Mouse (Mus musculus): Measurements from ENCODE around the gene Anxa4. TPM values are rescaled to one million over a fixed set of nuclear protein-coding genes. Genes with fewer than 3 reads are reported as not detected.

Gene Anxa4
- polyA plus RNA-seq, 1 experiment from 2014 or later, result 5.4 TPM

DNA sequence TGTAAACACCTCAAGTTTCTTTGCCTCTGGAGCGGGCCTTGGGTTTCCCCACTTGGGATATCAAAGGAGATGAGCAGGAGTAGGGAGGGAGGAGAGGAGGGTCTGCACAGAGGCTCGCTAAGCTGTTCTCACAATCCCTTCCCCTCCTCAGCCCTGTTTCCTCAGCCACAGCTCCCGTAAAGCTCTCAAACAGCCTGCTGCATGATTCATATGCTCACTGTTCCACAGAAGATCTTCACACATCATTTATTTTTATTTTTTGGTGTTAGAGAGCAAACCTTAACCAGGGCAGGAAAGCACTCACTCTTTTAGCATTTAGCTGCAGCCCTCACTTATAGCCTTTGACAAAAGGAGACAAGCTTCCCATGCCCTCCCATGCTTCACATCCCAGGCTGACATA lies 71.4 kb downstream of the Anxa4 start:
- H3K4me3 ChIP-seq (ENCODE audit: low read depth, low read length), result no peak overlapping the region
- H3K9me3 ChIP-seq (ENCODE audit: control insufficient read depth, low read length), result no peaks in the 10 kb centered on the region
- DNase-seq (ENCODE audit: low spot score, missing footprints) (no peak), ATAC-seq (ENCODE audit: low FRiP score) (no peak)
- H3K27me3 ChIP-seq (ENCODE audit: control insufficient read depth, insufficient read depth, low read length), result no peaks in the 10 kb centered on the region
- WGBS, result 68% methylated on average over 3 of the region's 3 CpGs
- H3K36me3 ChIP-seq (ENCODE audit: control insufficient read depth, insufficient read depth, low read length), result no peaks in the 10 kb centered on the region
- no peak overlapping the region for H3K27ac ChIP-seq (ENCODE audit: low read depth, low read length)
- no peak overlapping the region for H3K4me2 ChIP-seq
- no peak overlapping the region for H3K9ac ChIP-seq (ENCODE audit: low read length)
- no peaks in the 10 kb centered on the region for H3K4me1 ChIP-seq (ENCODE audit: control insufficient read depth, insufficient read depth, low read length)

DNA sequence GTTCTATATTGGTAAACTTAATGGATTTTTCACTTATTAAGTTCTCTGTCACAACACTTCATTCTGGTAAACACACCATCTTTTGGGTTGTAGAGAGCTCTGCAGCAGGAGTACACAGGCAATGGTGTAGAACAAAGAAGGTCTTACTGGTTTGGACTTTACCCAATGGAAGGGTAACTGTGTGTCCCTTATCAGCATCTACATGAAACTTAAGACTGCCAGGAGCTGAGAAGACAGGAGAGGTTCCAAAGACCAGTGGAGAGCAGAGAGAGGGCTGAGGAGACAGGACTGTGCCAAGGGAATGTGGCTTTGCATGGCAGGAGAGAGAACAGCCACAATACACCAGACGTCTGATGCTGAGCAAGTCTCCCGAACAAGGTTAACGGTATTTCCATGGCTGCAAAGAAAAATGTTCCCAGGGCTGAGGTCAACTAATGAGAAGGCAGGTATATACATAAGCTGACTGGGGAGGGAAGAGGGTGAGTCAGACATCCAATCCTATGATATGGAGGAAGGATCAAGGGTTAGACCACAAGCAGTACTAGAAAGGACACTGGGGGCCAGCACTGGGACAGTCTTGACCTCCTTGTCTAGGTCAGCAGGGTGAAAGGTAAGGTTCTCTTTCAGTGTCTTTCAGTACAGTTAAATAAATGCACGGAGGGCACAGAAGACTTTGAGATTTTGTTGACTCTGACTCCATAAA lies 85.2 kb downstream of the Anxa4 start:
- DNase-seq (ENCODE audit: low spot score, missing footprints) (no peak), ATAC-seq (ENCODE audit: low FRiP score) (no peak)
- Histone ChIP-seq H3K4me1 (ENCODE audit: control insufficient read depth, insufficient read depth, low read length) (no peaks in the 10 kb centered on the region), H3K9ac (ENCODE audit: low read length) (no peak overlapping the region), H3K27ac (ENCODE audit: low read depth, low read length) (no peak overlapping the region), H3K4me3 (ENCODE audit: low read depth, low read length) (no peak overlapping the region), H3K36me3 (ENCODE audit: control insufficient read depth, insufficient read depth, low read length) (0 out of 2 replicates have a peak, but pooled peaks cover 3% of the 10 kb centered on the region), H3K27me3 (ENCODE audit: control insufficient read depth, insufficient read depth, low read length) (no peaks in the 10 kb centered on the region), H3K9me3 (ENCODE audit: control insufficient read depth, low read length) (no peaks in the 10 kb centered on the region), H3K4me2 (no peak overlapping the region)
- 81% methylated on average over 4 of the region's 4 CpGs for WGBS

DNA sequence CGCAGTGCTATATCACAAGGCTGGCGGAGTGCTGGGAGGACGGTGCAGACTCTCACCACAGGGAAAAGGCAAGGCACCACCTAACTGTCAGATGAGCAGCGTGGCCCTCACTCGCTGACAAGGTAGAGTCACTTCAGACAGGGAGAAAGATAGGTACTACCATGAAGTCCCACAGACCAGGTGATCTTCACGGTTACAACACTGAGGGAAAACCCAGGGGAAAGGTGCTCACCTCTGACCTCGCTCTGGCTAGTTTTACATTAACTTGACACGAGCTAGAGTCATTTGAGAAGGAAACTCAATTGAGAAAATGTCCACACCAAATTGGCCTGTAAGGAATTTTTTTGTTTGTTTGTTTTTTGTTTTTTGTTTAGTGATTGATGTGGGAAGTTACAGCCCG lies 90.8 kb downstream of the Anxa4 start:
- Histone ChIP-seq H3K27me3 (ENCODE audit: control insufficient read depth, insufficient read depth, low read length) (no peaks in the 10 kb centered on the region), H3K9me3 (ENCODE audit: control insufficient read depth, low read length) (no peaks in the 10 kb centered on the region), H3K4me3 (ENCODE audit: low read depth, low read length) (no peak overlapping the region), H3K9ac (ENCODE audit: low read length) (no peak overlapping the region), H3K27ac (ENCODE audit: low read depth, low read length) (no peak overlapping the region), H3K4me2 (no peak overlapping the region), H3K4me1 (ENCODE audit: control insufficient read depth, insufficient read depth, low read length) (no peaks in the 10 kb centered on the region), H3K36me3 (ENCODE audit: control insufficient read depth, insufficient read depth, low read length) (peaks cover 5% of the 10 kb centered on the region; the same call in 1 of the 2 replicates)
- DNase-seq (ENCODE audit: low spot score, missing footprints), result no peak
- WGBS, result 92% methylated on average over 9 of the region's 9 CpGs
- no peak for ATAC-seq (ENCODE audit: low FRiP score)

DNA sequence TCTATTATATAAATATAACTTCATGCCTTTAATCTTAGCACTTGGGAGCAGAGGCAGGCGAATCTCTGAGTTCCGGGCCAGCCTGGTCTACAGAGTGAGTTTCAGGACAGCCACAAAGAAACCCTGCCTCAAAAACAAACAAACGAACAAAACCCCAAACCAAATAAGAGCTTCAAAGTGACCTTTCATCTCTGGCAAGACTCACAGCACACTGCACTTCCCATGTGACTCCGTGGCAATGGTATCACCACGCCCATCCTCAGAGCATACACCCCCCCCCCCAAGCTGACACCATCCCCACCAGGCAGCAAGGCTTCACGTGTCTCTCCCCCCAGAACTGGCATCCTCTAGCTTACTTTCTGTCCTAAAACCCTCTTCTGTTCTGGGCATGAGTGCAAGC lies 95.5 kb downstream of the Anxa4 start:
- H3K4me1 ChIP-seq (ENCODE audit: control insufficient read depth, insufficient read depth, low read length), result no peaks in the 10 kb centered on the region
- no peak overlapping the region for H3K4me3 ChIP-seq (ENCODE audit: low read depth, low read length)
- no peaks in the 10 kb centered on the region for H3K9me3 ChIP-seq (ENCODE audit: control insufficient read depth, low read length)
- DNase-seq (ENCODE audit: low spot score, missing footprints) (no peak), ATAC-seq (ENCODE audit: low FRiP score) (no peak)
- no peaks in the 10 kb centered on the region for H3K27me3 ChIP-seq (ENCODE audit: control insufficient read depth, insufficient read depth, low read length)
- H3K36me3 ChIP-seq (ENCODE audit: control insufficient read depth, insufficient read depth, low read length), result peaks cover 2% of the 10 kb centered on the region; the same call in 1 of the 2 replicates
- H3K9ac ChIP-seq (ENCODE audit: low read length), result no peak overlapping the region
- WGBS, result 92% methylated on average over 6 of the region's 6 CpGs
- no peak overlapping the region for H3K4me2 ChIP-seq
- no peak overlapping the region for H3K27ac ChIP-seq (ENCODE audit: low read depth, low read length)

GRCm38 (mm10) chr6:86696213-86696612 lies 97.2 kb downstream of the Anxa4 start:
- 91% methylated on average over 10 of the region's 10 CpGs for WGBS
- Histone ChIP-seq H3K4me3 (ENCODE audit: low read depth, low read length) (no peak overlapping the region), H3K36me3 (ENCODE audit: control insufficient read depth, insufficient read depth, low read length) (peaks cover 2% of the 10 kb centered on the region; the same call in 1 of the 2 replicates), H3K27ac (ENCODE audit: low read depth, low read length) (no peak overlapping the region), H3K9ac (ENCODE audit: low read length) (no peak overlapping the region), H3K27me3 (ENCODE audit: control insufficient read depth, insufficient read depth, low read length) (no peaks in the 10 kb centered on the region), H3K4me2 (no peak overlapping the region), H3K4me1 (ENCODE audit: control insufficient read depth, insufficient read depth, low read length) (no peaks in the 10 kb centered on the region), H3K9me3 (ENCODE audit: control insufficient read depth, low read length) (no peaks in the 10 kb centered on the region)
- no peak for DNase-seq (ENCODE audit: low spot score, missing footprints)
- no peak for ATAC-seq (ENCODE audit: low FRiP score)

DNA sequence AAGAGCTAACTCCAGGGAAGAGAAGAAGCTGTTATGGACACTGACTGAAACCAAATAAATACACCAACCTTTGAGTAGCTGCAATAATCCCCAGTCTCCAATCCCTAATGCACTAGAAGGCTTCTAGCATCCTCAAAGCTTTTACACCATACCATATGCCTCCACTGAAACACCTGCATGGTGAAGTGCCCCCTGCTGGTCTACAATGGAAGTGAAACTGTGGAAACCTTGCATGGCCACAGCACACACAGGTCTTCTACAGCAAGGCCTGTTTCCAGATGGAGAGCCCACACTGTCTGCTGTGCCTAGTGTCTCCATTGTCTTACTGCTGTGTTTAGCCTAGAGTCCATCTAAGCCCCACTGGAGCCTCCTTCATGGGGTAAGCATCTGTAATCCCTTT lies 98.9 kb downstream of the Anxa4 start:
- H3K4me1 ChIP-seq (ENCODE audit: control insufficient read depth, insufficient read depth, low read length), result no peaks in the 10 kb centered on the region
- H3K4me2 ChIP-seq, result no peak overlapping the region
- no peaks in the 10 kb centered on the region for H3K9me3 ChIP-seq (ENCODE audit: control insufficient read depth, low read length)
- H3K9ac ChIP-seq (ENCODE audit: low read length), result no peak overlapping the region
- H3K27ac ChIP-seq (ENCODE audit: low read depth, low read length), result no peak overlapping the region
- H3K36me3 ChIP-seq (ENCODE audit: control insufficient read depth, insufficient read depth, low read length), result peaks cover 3% of the 10 kb centered on the region; the same call in 1 of the 2 replicates
- DNase-seq (ENCODE audit: low spot score, missing footprints) (peak; percentile 91), ATAC-seq (ENCODE audit: low FRiP score) (no peak)
- no peaks in the 10 kb centered on the region for H3K27me3 ChIP-seq (ENCODE audit: control insufficient read depth, insufficient read depth, low read length)
- H3K4me3 ChIP-seq (ENCODE audit: low read depth, low read length), result no peak overlapping the region

DNA sequence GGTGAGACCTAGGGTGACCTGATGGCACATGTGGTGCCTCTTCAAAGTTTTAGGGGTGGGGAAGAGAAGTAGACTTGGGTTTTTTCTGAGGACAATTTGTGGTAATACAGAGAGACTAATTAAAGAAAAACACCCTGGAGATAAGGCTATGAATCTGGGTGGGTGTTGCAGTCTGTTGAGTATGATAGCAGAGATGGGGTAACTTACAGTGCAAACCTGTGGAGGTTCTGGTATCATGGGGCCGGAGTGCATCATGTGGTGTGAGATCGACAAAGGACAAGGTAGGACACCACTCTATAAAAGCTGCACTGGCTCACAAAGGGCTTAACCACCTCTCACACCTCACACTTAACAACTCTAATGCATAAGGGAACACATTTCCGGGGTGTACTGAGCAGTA lies 103.7 kb downstream of the Anxa4 start:
- peaks cover 1% of the 10 kb centered on the region; the same call in 1 of the 2 replicates for H3K4me1 ChIP-seq (ENCODE audit: control insufficient read depth, insufficient read depth, low read length)
- H3K36me3 ChIP-seq (ENCODE audit: control insufficient read depth, insufficient read depth, low read length), result peaks cover 2% of the 10 kb centered on the region; the same call in 1 of the 2 replicates
- no peak overlapping the region for H3K27ac ChIP-seq (ENCODE audit: low read depth, low read length)
- ATAC-seq (ENCODE audit: low FRiP score) (no peak), DNase-seq (ENCODE audit: low spot score, missing footprints) (no peak)
- H3K4me2 ChIP-seq, result no peak overlapping the region
- H3K9me3 ChIP-seq (ENCODE audit: control insufficient read depth, low read length), result no peaks in the 10 kb centered on the region
- 86% methylated on average over 3 of the region's 3 CpGs for WGBS
- no peaks in the 10 kb centered on the region for H3K27me3 ChIP-seq (ENCODE audit: control insufficient read depth, insufficient read depth, low read length)
- H3K4me3 ChIP-seq (ENCODE audit: low read depth, low read length), result no peak overlapping the region
- no peak overlapping the region for H3K9ac ChIP-seq (ENCODE audit: low read length)

- Histone ChIP-seq H3K27me3 (ENCODE audit: control insufficient read depth, insufficient read depth, low read length) (no peaks in the 10 kb centered on the region), H3K4me2 (no peak overlapping the region), H3K36me3 (ENCODE audit: control insufficient read depth, insufficient read depth, low read length) (peaks cover 2% of the 10 kb centered on the region), H3K9me3 (ENCODE audit: control insufficient read depth, low read length) (no peaks in the 10 kb centered on the region), H3K4me3 (ENCODE audit: low read depth, low read length) (no peak overlapping the region), H3K9ac (ENCODE audit: low read length) (no peak overlapping the region), H3K4me1 (ENCODE audit: control insufficient read depth, insufficient read depth, low read length) (peaks cover 6% of the 10 kb centered on the region; the same call in 1 of the 2 replicates), H3K27ac (ENCODE audit: low read depth, low read length) (no peak overlapping the region)
- ATAC-seq (ENCODE audit: low FRiP score), result no peak
- no peak for DNase-seq (ENCODE audit: low spot score, missing footprints)
- 78% methylated on average over 1 of the region's 1 CpGs for WGBS
Observed at GRCm38 (mm10) chr6:86686971-86687370, 106.4 kb downstream of the Anxa4 start.
